ENCODE assay signal across 9 mouse cellular contexts in genomic region chr12:8641425-8641735, GRCm38 (mm10). TPM values are rescaled to one million over a fixed set of nuclear protein-coding genes. Genes with fewer than 3 reads are reported as not detected.
DNase-seq lines count a peak whose midpoint lies in the region; ATAC-seq and TF ChIP-seq lines count a peak whose summit lies in the region.
"Had no signal": no experiment of that assay in that cellular context is flagged by ENCODE, and none has a peak within 500 bp of the region (broad histone marks: within the 10 kb centered on the region; RNA-seq: fewer than 3 reads in every experiment).

No protein-coding gene starts in this region.

- DNase-seq in heart, embryonic 10.5 days (ENCODE audit: low spot score) = no peak
- DNase-seq in heart, adult 11 months = no peak
- DNase-seq in gastrocnemius, postnatal 14 days = no peak
- DNase-seq in layer of hippocampus, adult 9-10 months (ENCODE audit: low spot score) = no peak

- no peaks in the 10 kb centered on the region for H3K27me3 ChIP-seq in heart, embryonic 10.5 days (ENCODE audit: insufficient read depth, poor library complexity, severe bottlenecking)
- no peaks in the 10 kb centered on the region for H3K27me3 ChIP-seq in E14TG2a.4 (ENCODE audit: insufficient read depth, low read length)
- no peaks in the 10 kb centered on the region for H3K27me3 ChIP-seq in forebrain, embryonic 12.5 days
- no peaks in the 10 kb centered on the region for H3K27me3 ChIP-seq in limb, embryonic 13.5 days
- H3K27me3 ChIP-seq in stomach, embryonic 16.5 days (ENCODE audit: control insufficient read depth, insufficient read depth, low read length) = no peaks in the 10 kb centered on the region

- peak overlapping the region; percentile 99 for H3K27ac ChIP-seq in heart, embryonic 10.5 days
- peak overlapping the region; percentile 91; the same call in 1 of the 2 replicates for H3K27ac ChIP-seq in forebrain, embryonic 12.5 days
- H3K27ac ChIP-seq in limb, embryonic 13.5 days = no peak overlapping the region
- no peak overlapping the region for H3K27ac ChIP-seq in stomach, embryonic 16.5 days (ENCODE audit: low read length)

- H3K36me3 ChIP-seq in heart, embryonic 10.5 days = no peaks in the 10 kb centered on the region
- no peaks in the 10 kb centered on the region for H3K36me3 ChIP-seq in E14TG2a.4 (ENCODE audit: insufficient read depth, low read length)
- no peaks in the 10 kb centered on the region for H3K36me3 ChIP-seq in forebrain, embryonic 12.5 days (replicated peaks)
- no peaks in the 10 kb centered on the region for H3K36me3 ChIP-seq in limb, embryonic 13.5 days
- H3K36me3 ChIP-seq in stomach, embryonic 16.5 days (ENCODE audit: control insufficient read depth, insufficient read depth, low read length) = no peaks in the 10 kb centered on the region

- H3K9ac ChIP-seq in forebrain, embryonic 12.5 days = peak overlapping the region; percentile 78
- peak overlapping the region; percentile 86 for H3K9ac ChIP-seq in limb, embryonic 13.5 days
- H3K9ac ChIP-seq in stomach, embryonic 16.5 days (ENCODE audit: low read length) = peak overlapping the region; percentile 90

- peak overlapping the region; percentile 87 for H3K4me3 ChIP-seq in heart, embryonic 10.5 days
- H3K4me3 ChIP-seq in E14TG2a.4 (replicated peaks; ENCODE audit: low read length) = peak overlapping the region; percentile 100
- H3K4me3 ChIP-seq in forebrain, embryonic 12.5 days (replicated peaks) = peak overlapping the region; percentile 62
- H3K4me3 ChIP-seq in limb, embryonic 13.5 days = peak overlapping the region; percentile 81
- H3K4me3 ChIP-seq in stomach, embryonic 16.5 days (replicated peaks; ENCODE audit: low read length) = peak overlapping the region; percentile 66

- TF ChIP-seq CTCF in E14TG2a.4 (conservative IDR thresholded peaks at IDR 0.05; ENCODE audit: low read length) = no peak

- H3K4me1 ChIP-seq in heart, embryonic 10.5 days = 0 out of 2 replicates have a peak, but pooled peaks cover 5% of the 10 kb centered on the region
- H3K4me1 ChIP-seq in E14TG2a.4 (replicated peaks; ENCODE audit: low read depth, low read length) = peaks cover 17% of the 10 kb centered on the region
- H3K4me1 ChIP-seq in forebrain, embryonic 12.5 days = peaks cover 6% of the 10 kb centered on the region; the same call in 1 of the 2 replicates
- 0 out of 2 replicates have a peak, but pooled peaks cover 3% of the 10 kb centered on the region for H3K4me1 ChIP-seq in limb, embryonic 13.5 days
- H3K4me1 ChIP-seq in stomach, embryonic 16.5 days (ENCODE audit: control insufficient read depth, insufficient read depth, low read length) = no peaks in the 10 kb centered on the region

- H3K9me3 ChIP-seq in heart, embryonic 10.5 days = no peaks in the 10 kb centered on the region
- no peaks in the 10 kb centered on the region for H3K9me3 ChIP-seq in E14TG2a.4 (ENCODE audit: low read length)
- H3K9me3 ChIP-seq in forebrain, embryonic 12.5 days = no peaks in the 10 kb centered on the region
- no peaks in the 10 kb centered on the region for H3K9me3 ChIP-seq in limb, embryonic 13.5 days
- no peaks in the 10 kb centered on the region for H3K9me3 ChIP-seq in stomach, embryonic 16.5 days (replicated peaks; ENCODE audit: control insufficient read depth, low read length)

- intact Hi-C loops in gastrocnemius, postnatal 14 days (cut with DNase I; ENCODE audit: low total_unique reads) = no loop called here

- peak; percentile 51 for ATAC-seq in forebrain, embryonic 12.5 days (ENCODE audit: low FRiP score)
- ATAC-seq in limb, embryonic 13.5 days (ENCODE audit: low FRiP score, low read depth) = peak; percentile 43
- ATAC-seq in stomach, embryonic 16.5 days (ENCODE audit: insufficient read depth, low FRiP score) = peak; percentile 24; the same call in 1 of the 2 replicates

- 6% methylated on average over 10 of the region's 10 CpGs for WGBS in heart, embryonic 10.5 days
- WGBS in forebrain, embryonic 12.5 days = 8% methylated on average over 10 of the region's 10 CpGs
- WGBS in limb, embryonic 13.5 days = 4% methylated on average over 10 of the region's 10 CpGs
- 3% methylated on average over 10 of the region's 10 CpGs for WGBS in stomach, embryonic 16.5 days

- peak overlapping the region; percentile 48 for H3K4me2 ChIP-seq in forebrain, embryonic 12.5 days
- H3K4me2 ChIP-seq in limb, embryonic 13.5 days (replicated peaks) = peak overlapping the region; percentile 60
- peak overlapping the region; percentile 65 for H3K4me2 ChIP-seq in stomach, embryonic 16.5 days (ENCODE audit: low read depth, low read length)

RNA-seq across cellular contexts. Expression of gene Pum2, which starts 32.6 kb away (rescaled TPM):
- polyA plus RNA-seq in heart, embryonic 10.5 days (2016; fragmentation: Nextera tagmentation; extraction: Ambion mirVana) = 37.3 and 42.5 TPM in 2 replicates
- 94.6 and 97.9 TPM in 2 replicates for polyA plus RNA-seq in forebrain, embryonic 12.5 days (2016; fragmentation: Nextera tagmentation; extraction: Ambion mirVana)
- 52.1 and 54.8 TPM in 2 replicates for polyA plus RNA-seq in limb, embryonic 13.5 days (2015; fragmentation: Nextera tagmentation; extraction: Ambion mirVana)
- 43.7 and 44.5 TPM in 2 replicates for polyA plus RNA-seq in stomach, embryonic 16.5 days (2015; fragmentation: Nextera tagmentation; extraction: Ambion mirVana)
- 10 to 100 TPM; 63.1 to 66.7 TPM for total RNA-seq in gastrocnemius, postnatal 14 days (2021)

RNA-seq across cellular contexts. Expression of gene Slc7a15, which starts 42.5 kb away (rescaled TPM):
- polyA plus RNA-seq in heart, embryonic 10.5 days (2016; fragmentation: Nextera tagmentation; extraction: Ambion mirVana) = not detected in 2 replicates
- not detected in 2 replicates for polyA plus RNA-seq in forebrain, embryonic 12.5 days (2016; fragmentation: Nextera tagmentation; extraction: Ambion mirVana)
- polyA plus RNA-seq in limb, embryonic 13.5 days (2015; fragmentation: Nextera tagmentation; extraction: Ambion mirVana) = not detected in 2 replicates
- polyA plus RNA-seq in stomach, embryonic 16.5 days (2015; fragmentation: Nextera tagmentation; extraction: Ambion mirVana) = not detected in 2 replicates
- total RNA-seq in gastrocnemius, postnatal 14 days (2021) = not detected
- total RNA-seq: heart, adult 18-20 months had no signal

Comparison
In these comparisons a context has a peak if more than half of its experiments do, and no peak if none do; other contexts are left out.
1. H3K27ac ChIP-seq: peak in heart, embryonic 10.5 days (single experiment) and forebrain, embryonic 12.5 days (single experiment); none in limb, embryonic 13.5 days (single experiment) and stomach, embryonic 16.5 days (single experiment).
2. Peak in every context shown above with its lines, with median percentiles within 50 percentile points of each other: H3K4me3 ChIP-seq, ATAC-seq, H3K4me2 ChIP-seq and H3K9ac ChIP-seq.